Mouse (Mus musculus): ENCODE measurements around the gene Pde1a. TPM values are rescaled to one million over a fixed set of nuclear protein-coding genes. Genes with fewer than 3 reads are reported as not detected.

Pde1a gene
- total RNA-seq, 2 experiments from 2014 or later = 153 to 161 TPM

DNA sequence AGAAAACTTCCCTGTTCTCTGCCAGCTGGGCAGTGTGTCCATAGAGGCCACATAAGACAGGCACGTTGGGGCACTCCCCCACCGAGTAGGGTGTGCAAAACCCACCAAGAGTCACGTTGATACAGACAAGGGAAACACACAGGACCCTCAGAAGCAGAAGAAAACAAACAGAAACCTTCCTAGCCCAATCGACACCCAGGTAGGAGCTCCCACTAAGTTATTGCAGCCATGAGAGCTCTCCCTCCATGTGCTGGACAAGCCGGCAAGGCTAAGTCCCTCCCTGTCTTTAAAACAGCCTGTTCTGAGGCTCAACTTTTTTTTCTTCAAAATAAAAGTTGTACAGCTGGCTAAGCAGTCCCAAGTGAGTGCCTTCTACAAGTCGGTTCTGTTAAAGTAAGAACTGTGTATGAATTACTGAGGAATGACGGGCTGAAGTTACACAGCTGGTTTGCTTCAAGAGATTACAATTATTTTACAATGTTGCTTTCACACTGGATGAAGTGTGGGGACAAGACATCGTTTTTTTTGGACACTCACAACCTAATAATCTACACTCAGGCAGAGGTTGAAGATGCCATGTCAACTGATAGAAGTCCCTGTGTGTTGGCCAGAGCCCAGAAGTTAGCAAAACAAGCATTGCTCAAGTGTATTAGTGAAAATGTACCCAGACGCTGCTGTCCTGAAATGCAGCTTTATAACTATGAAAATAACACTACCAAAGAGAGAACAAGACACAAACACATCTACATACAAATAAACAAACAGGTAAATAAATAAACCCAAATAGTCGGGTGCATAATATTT is 90.4 kb downstream of the Pde1a start:
- DNase-seq = no peak

DNA sequence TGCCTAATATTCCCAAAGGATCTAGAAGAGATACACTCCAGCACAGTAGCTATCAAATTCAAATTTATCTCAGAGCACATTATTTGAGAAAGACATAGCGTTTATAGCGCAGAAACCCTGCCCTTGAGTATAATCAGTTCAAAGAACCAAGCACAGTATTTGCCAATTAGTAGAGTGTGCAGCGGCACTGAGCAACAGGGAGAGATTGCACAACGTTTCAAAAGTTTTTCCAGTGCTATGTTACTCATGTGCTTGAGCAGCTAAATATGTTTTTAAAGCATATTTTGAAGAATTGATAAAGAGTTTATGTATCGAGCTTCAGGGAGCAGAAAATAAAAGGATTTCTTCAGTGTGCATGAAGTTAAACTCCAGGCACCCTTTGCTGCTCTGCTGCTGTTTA is 91.3 kb downstream of the Pde1a start:
- DNase-seq = no peak

DNA sequence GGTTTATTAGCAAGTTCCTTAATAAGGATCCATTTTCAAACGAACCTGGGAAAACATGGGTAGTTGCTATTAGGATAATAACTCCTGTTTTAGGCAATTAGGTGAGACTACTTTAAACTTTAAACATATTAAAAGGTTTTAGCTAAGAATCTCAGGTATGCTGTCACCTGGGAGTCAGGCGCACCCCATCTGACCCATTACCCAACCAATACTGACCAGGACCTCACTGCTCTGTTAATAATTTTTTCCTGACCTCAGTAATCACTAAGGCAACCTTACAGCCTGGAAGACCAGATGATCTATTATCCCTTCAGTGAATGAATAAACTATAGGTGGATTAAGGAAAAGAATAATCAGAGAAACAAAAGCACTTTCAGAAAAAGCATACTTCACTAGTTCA is 100.2 kb downstream of the Pde1a start:
- no peak for DNase-seq

DNA sequence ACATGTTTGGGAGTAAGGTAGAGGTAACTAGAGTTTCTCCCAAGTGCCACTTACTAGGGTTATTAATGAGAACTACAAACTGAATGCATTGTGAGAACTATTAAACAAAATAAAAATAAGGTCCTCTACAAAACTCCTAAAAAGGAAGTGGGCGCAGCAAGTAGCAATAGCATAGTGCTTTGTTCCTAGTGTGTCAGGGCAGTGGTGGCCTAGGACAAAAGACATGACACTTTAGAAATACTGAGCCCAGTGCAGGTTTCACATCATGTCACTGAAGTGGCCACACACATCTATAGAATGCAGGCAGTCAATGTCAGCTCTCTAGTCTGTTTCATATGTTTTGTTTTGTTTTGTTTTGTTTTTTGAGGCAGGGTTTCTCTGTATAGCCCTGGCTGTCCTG is 103.2 kb downstream of the Pde1a start:
- no peak for DNase-seq

DNA sequence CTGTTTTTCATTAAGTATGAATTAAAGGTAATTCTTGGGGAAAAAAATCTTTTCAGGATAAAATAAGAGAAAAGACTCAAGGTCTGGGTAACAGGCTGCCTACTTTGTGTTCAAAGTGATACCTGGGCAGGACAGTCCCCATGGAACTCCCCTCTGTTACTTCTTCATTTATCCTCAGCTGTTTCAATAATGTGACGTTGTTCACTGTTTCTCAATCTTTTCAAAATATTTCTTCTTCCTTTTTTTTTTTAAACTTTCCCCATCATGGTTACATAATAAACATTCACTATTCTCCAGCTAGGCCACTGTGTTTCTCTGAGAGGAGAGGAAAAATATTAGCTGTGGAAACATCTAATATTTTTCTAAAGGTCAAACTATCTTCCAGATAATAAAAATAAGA is 103.7 kb downstream of the Pde1a start:
- no peak for DNase-seq

DNA sequence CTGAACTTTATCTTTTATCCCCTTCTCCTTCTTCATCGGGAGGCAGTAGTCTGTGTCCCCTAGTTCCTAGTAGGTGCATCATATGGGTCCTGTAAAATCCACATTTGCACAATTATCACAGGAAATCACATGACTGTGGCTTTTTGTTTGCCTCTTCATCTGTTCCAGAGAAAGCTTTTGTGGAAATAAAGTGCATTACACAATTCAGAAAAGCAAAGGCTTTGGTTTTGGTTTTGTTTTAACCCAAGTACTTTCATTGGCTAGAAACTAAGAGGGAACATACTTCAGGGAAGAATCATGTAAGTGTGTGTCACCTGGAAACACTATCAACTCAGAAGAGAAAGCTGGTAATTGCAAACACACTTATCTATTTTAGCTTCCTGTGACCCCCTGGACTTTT is 104.2 kb downstream of the Pde1a start:
- DNase-seq = no peak

DNA sequence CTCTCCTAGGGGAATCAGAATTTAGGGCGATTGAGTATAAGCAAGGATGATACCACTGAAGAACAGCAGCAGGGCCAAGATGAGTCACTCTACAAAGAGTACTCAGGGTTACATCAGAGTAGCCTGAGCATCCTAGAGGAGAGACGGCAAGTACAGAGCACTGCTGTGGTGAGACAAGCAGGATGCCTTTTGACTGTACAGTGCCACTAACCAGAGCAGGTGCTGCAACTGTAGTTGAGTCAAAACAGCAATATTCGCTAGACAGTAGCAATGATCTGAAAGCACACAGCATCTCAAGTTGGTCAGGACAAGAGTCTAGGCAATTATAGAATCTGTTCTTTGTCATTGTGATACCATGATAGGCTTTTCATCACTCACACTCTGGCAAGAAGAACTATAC is 115.1 kb downstream of the Pde1a start:
- no peak for DNase-seq

DNA sequence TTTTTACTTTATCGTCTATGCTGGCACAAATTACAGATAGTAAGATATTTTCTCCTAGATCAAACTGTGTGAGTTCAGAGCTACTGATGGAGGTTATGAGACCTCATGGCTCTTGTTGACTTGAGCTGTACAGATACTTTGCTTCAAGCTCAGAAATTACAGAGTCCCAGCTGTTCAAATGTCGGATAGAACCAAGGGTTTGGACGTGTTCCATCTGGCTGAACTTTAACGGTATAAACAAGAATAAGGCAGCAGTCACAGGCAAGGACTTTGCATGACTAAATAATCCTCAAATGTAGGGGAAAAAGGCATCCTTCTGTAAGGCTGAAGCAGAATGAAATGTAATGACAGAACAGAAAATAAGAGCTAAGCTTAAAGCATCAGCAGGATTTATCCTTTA is 116.2 kb downstream of the Pde1a start:
- DNase-seq = no peak

DNA sequence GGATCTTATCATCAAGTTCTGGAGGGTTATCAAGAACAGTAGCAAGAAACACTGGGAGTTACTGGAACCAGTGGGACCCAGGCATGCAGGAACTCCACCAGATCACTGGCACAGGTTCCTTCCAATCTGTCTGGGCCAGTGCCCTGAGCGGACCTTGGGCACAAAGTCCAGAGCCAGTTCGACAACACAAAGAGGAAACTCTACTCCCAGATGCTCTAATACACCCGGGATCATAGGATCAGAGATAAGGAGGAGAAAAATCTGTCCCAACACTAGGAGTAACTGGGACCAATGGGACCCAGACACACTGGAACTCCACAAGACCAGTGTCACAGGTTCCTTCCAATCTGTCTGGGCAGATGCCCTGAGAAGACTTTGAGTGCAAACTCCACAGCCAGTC is 130.1 kb downstream of the Pde1a start:
- DNase-seq = no peak

DNA sequence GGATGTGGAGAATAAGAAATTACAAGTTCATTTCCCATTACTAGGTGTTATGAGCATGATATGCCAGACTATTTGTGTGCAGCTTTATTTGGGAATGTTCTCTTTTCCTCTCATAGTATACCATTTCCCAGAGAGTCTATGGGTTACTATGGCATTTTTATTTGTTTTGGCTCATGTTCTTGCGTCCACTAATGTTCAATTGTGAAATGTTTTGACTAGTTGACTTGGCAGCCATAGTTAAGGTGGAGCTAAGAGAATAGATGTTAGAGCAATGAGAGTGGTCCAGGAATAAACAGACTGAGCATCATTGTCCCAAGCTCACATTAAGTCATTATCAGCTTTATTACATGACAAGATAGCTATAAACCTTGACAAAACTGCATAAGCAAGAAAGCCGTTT is 130.8 kb downstream of the Pde1a start:
- no peak for DNase-seq

DNA sequence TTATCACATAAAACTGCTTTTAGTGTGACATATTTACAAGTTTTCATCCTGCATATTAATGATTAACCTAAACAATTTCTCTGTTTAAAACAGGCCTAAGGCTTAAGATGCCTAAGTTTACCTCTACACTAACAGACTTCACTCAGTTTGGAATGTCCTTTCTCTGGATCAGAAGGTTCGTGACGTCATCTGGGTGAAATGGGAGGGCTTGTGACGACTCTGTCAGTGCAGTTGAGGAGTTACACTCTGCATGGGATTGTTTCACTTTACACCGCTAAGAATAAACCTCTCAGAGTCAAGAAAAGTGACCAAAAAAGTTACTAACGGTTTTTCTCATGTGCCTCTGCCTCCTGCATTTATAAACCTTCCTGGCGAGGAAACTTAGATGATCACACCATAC is 137.6 kb downstream of the Pde1a start:
- no peak for DNase-seq

DNA sequence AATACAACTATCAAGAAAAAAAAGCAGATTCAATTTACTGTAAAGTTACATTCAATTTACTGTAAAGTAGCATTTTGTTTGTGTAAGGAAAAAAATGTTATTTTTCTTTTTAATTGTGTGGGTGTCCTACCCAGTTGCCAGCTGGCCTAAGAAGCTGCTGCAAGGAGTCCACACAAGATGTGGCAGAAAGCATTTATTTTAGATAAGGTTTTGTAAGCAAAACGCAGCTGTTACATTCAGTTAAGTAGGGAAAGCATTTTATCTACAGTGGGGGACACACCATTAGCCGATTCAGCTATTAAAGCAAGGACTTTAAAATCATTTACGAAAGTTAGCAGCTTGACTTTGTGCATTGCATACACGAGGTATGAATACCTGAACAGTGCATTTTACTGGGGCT is 145.5 kb downstream of the Pde1a start:
- no peak for DNase-seq

DNA sequence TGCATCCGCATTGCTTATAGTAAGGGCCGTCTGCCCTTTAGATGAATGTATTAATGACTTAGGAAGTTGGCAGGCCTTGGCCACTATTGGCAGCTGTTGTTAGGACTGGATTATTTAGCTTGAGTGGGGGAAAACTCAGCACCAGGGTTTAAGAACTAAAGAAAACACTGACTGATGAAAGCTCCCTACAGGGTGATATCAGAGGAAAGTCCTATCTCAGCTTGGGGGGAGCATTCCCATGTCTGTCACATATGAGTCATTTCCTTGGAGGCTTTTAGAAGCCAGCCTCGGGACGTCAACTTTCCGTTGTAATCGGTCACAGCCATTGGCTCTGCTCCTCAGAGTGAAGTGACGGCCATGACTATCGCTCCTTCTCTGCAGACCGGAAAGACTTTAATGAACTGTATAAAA is 146.0 kb downstream of the Pde1a start:
- no peak for DNase-seq

DNA sequence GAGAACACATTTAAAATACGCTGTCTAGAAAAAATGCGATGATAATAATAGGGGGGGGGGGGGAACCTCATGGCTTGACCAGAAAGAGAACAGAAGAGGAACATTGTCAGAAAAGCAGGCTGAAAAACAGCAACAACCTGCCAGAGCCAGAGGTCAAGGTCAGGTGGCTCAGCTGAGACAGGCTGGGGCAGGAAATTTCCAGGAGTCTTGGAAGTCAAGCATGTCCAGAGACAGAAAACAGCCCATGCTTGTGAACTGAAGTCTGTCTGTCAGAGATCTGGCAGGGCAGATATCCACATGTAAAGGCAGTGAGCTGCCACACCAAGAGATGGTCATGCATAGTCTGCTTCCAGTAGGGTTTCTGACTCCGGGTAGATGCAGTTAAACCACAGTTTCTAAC is 147.5 kb downstream of the Pde1a start:
- DNase-seq = no peak

DNA sequence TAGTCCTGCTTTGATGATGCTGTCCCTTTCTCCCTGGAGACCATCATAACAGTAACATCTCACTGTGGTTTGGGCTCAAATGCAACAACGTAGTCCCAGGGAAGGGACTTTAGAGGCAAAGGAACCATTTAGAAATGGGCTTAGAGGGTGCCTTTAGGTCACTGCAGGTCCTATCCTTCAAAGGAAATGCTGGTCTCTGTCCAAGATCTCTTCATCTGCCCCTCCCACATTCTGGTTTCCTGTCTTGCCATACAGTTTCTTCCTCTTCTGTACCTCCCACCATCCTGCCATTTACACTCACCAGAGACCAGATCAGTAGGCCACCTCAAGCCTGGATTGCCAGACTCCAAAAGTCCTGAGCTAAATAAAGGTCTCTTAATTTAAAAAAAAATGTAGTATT is 150.3 kb downstream of the Pde1a start:
- no peak for DNase-seq

DNA sequence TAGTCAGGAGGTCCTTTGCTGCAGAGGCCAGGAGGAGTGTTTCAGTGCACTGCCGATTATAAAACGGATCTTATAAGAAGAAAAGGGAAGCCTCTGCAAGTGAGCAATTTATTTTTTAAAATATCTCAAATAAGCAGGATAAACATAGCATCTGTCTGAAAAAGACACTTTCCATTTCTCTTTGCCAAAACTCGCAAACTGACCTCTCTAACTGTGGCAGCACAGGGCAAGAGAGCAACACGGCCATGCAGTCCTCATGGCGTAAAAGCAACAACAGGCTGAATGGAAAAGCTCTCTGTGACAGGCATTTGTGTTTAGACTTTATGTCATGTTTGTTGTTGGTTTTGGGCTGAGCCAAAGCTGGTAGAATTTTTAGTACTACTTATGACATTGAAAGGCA is 152.0 kb downstream of the Pde1a start:
- DNase-seq = no peak

DNA sequence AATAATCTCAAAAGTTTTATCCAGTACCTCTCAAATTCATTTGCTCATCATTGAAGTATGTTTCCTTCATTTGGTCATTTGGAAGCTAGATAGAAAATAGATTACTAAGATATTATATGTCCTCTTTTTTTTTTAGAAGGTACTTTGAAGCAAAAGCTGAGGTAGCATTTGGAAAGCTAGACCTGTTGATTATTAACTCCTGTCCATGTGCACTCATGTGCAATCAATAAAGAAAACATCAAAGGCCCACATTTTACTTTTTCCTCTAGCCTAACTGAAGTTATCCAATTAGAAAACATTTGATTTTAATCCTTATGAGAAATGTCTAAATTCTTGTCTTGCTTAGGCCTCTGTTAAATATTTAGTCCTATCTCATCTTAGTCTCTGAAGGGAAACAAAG is 153.3 kb downstream of the Pde1a start:
- DNase-seq = no peak

DNA sequence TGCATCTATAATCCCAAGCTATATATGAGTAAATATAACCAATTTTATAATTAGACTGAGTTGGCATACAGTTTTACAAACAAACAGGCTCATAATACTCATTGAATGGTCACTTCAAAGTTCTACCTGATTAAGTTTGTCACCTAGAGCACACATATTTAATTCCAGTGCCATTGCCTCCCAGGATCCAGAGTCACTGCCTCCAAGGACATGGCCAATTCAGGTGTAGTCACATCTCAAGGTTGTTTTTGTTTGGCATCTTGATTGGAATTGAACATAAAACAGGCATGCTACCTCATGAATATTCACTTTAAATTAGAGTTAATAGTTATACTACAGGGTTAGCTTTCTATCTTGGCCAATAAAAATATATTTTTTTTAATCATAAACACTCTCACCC is 157.0 kb downstream of the Pde1a start:
- DNase-seq = no peak

DNA sequence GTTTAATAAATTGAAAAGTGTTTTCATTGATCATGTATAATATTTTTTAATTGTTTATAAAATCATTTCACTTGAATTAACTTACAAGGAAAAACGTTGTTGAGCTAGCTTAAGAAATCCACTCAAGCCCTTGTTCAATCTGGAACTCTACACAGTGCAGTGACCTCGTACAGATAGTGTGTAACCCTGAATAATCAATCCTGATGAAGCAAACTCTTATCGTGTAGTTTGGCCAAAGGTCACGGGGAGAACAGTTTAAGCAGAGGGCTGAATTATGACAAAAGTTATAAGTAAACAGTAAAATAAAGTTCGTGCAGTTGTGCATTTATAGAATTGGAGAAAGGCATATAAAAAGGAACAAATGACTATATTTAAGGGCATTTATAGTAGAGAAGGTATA is 159.7 kb downstream of the Pde1a start:
- no peak for DNase-seq

DNA sequence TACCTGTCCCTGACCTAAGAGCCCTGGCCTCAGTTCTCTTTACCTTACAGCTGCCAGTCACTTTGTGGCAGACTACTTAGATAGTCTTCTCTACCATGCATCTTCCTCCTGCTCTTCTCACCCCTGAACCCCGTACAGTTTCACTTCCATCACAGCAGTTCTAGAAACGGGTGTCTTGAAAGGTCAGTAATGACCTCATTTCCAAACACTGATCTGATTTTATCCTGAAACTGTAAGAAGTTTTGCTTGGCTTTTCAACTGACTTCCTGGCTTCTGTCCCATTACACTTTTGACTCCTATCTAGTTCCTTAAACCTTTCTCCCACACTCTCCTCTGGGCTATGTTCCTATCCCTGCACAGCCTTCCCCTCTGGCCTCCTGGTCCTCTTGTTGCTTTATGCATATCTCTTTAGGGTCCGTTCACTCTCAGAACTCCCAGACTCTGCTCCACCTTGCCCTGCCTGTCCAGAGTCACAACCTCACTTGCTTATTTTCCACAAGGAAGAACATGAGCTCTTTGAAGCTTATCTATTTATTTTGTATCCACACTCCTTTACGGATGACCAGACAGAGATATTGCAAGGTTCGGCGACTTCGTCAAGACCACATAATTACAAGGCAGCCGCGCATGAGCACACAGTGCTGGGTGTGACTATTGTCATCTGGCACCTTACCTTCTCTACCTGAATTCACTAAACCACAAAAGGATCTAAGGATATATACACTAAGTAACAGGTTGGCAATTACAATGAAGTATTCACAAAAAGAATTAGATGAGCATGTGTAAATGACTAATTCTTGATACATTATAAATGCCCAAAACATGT is 162.4 kb downstream of the Pde1a start:
- no peak for DNase-seq

DNA sequence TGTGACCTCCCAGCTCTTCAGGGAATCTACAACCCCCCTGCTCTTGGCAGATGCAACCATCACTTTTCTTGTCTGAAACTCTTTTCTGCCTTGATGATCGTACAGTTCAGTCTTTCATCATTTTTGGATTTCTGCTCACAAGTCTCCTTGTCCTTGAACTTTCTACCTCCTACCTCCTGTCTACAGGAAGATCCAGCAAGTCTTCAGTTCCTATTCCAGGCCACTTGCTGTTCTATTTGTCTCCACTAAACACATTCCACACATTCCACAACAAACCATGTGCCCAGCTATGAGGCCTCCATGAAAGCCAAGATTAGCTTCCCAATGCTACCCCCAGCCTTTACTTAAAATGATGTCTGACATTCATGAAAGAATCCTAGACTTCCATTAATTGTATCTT is 163.2 kb downstream of the Pde1a start:
- no peak for DNase-seq

DNA sequence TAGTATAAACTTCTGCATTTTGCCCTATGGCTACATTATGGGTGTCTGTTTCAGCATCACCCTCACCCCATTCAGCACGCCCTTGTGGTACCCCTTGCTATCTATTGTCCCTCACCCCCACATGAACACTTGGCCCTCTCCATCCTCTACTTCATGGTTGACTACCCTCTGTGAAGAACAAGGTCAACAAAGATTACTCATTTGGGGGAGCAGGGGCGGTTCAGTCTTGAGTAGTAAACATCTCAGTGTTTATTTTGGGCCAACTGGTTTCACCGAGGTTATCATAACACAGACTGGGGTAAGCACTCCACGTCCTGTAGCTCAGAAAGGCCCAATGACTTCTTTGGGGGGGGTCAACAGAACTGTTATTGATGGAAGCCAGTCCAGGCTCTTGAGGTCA is 164.3 kb downstream of the Pde1a start:
- DNase-seq = no peak

DNA sequence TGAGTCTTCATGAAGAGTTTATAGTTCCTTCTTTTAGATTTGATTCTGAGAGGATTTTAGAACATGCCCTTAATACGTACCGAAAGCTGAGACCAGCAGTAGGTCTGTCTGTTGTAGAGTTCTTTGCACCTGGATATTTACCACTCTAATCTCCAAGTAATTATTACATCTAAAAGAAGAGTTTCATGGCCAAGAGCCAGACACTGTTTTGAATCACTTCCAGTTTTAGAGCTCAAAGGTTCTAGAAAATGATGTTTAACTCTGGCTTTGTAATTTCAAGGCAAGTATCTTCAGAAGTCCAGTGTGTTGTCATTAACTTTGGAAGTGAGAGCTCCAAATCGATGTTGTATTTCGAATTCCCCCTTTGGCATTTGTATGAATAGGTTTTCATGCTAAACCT is 167.8 kb downstream of the Pde1a start:
- no peak for DNase-seq

DNA sequence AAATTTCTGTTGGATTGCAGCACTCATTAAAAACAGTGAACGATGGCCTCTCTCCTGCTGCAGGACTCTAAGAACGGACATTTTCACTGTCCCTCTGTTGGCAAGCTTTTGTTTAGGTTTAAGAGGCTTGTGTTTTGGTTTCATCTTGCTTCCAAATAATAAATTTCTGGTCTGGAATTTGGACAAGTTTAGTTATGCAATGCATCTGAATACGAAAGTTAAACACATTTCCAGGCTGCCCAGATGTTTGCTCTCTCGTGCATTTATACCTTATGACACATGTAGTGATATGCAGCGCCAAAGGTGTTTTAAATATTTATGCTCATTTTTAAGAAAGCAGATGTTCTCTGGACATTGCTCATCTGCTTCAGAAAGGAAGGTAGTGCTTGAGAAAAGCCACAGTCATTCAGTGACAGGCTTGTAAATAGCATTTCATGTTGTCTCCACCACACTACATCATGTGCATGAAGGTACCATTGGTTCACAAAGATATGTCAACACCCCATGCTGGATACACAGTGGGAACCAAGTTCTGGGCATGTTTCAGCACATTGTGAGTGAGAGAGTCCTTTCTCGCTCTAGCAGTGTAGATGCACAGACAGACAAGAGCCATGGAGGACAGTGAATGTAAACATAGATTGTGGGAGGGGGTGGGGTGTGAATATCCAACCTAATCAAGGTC is 171.5 kb downstream of the Pde1a start:
- no peak for DNase-seq
